Mouse (Mus musculus) cerebellum, adult 9-10 months (tissue): ENCODE results near the gene Rtn4rl2.
"Not testable (repeated sequence)": the region's sequence is repeated elsewhere in the genome, so short reads cannot be mapped to it uniquely, and the experiment has no call there.

Experiments used
- DNase-seq: peaks from one replicate; pipeline ENCODE4 v3.0.0; 2022

The Rtn4rl2 gene

GRCm38 (mm10) chr2:84886234-84886731 lies at the start of gene Rtn4rl2:
TSS of gene Rtn4rl2 (minus strand) at chr2:84886710.
- no peak for DNase-seq

DNA sequence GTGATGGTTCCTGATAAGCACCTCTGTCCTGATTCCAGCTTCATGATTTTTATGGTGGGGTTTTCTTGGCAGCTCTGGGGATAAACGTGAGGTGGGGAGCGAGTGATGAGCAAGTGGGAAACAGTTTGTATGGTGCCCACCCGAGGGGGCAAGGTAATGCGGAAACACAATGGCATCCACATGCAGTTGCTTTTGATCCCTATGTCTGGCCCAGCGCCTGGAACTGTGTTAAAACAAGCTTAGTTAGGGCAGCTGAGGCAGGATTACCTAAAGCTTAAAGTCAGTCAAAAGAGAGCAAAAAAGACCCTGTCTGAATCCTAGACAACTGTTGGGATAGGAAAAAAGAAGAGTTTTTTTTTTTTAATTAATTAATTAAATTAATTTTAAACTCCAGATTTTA lies 48.6 kb upstream of the Rtn4rl2 start:
- no peak for DNase-seq

- DNase-seq: no peak
Observed at GRCm38 (mm10) chr2:84934649-84935007, 48.1 kb upstream of the Rtn4rl2 start.

DNA sequence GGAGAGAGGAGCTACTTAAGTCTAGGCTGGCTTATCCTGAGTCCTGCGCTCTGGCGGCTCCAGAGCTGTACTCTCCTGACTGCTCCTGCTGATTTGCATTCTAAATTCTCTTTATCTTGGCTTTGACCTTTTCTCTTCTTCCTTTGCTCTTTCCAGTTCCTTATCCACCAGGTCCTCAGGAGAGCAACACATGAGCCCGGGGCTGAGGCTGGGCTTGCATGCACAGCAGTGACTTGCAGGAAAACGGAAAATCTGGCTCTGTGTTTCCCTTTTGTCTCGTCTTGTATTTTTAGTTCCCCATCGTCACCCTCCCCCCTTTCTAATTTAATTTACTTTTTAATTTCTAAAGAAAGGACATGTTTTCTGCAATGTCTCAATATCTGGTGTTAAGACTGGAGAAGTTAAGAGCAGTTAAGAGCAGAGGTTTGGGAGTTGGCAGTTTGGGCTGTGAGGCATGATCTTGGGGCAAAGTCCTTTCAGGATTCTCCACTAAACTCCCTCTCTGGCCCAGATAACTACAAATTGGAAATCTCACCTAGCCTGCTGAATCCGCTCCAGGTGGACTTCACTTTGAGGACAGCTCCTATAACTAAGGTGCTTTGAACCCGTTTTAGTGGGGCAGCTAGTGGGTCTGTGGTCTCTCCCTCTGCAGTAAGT lies 47.6 kb upstream of the Rtn4rl2 start:
- no peak for DNase-seq

DNA sequence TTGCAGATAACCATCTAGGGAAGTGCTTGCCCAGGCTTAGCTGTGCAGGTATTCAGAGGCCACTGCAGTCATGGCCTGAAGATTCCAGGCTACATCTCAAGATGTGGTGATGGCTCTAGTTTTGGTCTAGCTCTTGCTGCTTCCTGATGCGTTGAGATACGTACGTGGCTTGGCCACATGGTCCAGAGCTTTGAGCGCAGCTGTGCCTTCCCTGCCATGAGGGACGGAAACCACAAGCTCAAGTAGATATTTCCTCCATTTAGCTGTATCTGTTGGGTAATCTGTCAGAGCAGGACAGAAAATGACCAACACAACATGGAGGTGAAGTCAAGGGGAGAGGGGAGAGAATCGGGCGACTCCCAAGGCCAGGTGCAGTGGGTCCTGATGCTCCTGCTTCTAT lies 43.7 kb upstream of the Rtn4rl2 start:
- no peak for DNase-seq

- no peak for DNase-seq
Observed at GRCm38 (mm10) chr2:84919601-84920108, 33.1 kb upstream of the Rtn4rl2 start.

GRCm38 (mm10) chr2:84918188-84918587 lies 31.7 kb upstream of the Rtn4rl2 start:
- no peak for DNase-seq

DNA sequence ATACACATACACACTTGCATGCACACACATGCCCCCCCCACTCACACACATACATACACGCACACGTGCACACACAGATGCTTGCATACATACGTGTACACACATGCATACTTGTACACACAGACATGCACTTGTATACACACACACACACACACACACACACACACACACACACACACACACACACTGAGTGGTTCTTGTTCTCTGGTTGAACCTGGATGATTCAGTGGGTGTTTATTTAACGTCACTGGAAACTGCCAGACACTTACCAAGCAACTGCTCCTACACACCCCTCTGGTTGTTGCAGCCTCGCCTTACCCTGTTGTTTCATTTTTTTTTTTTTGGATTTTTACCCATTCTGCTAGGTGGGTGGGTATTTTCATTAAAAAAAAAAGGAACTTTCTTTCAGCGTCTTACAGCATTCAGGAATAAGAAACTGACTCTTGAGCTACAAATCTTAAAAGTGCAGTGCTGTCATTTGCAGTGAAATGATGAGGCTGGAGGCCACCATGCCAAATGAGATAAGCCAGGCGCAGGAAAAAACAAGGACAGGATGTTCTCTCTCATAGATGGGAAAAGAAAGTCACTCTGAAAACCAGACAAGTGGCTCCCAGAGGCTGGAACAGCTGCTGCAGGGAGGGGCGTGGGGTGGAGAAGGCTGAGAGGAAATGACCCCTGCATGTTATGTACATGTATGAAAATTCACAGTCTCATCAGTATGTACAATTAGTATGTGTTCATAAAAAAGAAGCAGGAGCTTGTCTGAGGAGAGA lies 30.2 kb upstream of the Rtn4rl2 start:
- DNase-seq: no peak

- no peak for DNase-seq
Observed at GRCm38 (mm10) chr2:84915330-84915729, 28.8 kb upstream of the Rtn4rl2 start.

GRCm38 (mm10) chr2:84913881-84914280 lies 27.4 kb upstream of the Rtn4rl2 start:
- no peak for DNase-seq

GRCm38 (mm10) chr2:84912722-84913121 lies 26.2 kb upstream of the Rtn4rl2 start:
- DNase-seq: no peak

- DNase-seq: not testable (repeated sequence)
Observed at GRCm38 (mm10) chr2:84896686-84897085, 10.2 kb upstream of the Rtn4rl2 start.

- no peak for DNase-seq
Observed at GRCm38 (mm10) chr2:84895495-84896198, 9.1 kb upstream of the Rtn4rl2 start.

- DNase-seq: no peak
Observed at GRCm38 (mm10) chr2:84893359-84893758, 6.8 kb upstream of the Rtn4rl2 start.

DNA sequence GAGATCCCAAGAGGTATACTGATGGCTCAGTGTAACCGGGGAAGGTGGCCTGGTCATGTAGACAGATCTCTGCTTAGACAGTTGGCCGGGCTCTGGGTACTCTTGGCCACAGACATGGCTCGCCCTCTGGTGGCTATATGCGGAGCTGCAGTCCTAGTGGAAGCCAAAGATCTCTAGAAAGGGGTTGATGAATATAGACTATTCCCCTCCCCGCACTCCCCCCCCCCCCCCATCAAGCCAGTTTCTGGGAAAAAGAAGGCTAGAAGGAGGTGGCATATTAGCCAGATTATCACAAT lies 3.5 kb upstream of the Rtn4rl2 start:
- peak; percentile 76 for DNase-seq

- DNase-seq: no peak
Observed at GRCm38 (mm10) chr2:84889316-84890044, 3.0 kb upstream of the Rtn4rl2 start.

DNA sequence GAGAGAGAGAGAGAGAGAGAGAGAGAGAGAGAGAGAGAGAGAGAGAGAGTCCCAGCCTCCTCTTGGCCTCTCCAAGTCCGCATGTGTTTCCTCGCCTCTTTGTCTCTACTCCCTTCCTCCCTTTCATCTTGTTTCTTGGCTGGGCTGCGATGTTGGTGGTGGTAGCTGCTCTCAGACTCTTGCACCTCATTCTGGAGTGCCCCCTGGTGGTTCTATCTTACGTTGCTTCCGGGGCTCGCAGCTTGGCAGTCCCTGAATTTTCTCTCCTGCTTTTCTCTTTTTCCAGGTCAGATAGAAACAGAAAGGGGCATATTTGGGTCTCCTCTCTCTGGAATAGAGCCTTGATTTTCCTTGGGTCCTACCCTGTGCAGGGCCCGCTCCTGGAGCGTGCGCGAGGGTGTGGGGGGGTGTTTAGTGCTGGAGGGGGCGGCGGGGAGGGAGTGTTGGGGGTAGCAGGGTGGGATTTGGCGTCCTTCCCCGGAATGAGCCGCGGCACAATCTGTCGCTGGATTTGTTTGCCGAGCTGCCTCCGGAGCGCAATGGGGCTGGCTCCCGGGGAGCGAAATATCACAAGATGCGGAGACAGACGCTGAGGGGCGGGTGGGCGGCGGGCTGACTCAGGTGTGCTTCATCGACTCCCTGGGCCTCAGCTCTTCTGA lies 2.3 kb upstream of the Rtn4rl2 start:
- DNase-seq: no peak

DNA sequence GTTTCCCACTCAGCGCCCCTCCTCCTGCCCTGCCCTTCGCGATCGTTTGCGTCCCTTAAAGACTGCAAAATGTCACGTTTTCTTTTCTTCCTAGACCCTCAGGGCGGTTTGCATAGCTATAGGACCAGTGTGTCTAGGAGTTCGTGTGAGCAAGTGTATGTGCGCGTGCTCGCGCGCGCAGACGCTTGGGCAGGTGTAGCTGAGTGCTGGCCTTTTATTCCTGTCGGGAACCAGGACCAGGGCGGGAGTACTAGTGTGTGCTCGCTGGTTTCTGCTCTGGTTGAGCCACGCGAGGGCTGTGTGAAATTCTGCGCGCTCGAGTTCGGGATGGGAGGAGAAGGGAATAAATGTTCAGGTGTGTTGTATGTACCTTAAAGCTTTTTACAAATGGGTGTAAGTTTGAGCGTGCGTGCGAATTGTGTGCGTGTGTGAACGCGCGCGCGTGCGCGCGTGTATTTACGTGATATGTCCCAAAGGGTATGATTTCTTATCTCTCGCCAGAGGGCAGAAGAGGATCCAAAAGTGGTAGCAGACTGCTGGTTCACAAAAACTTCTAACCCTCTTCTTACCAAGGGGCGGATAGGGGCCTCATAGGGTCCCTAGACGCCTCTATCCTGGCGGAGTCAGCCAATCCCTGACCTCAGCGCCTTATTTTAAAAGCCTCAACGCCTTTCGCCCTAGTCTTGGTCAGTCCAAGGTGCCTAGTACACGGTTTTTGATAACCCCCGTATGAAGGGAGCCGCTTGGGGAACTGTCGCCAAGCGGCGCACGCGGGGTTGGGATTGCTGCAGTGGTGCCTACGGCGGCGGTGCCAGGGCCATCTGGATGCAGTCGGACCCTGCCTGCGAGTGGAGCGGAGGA lies 1.1 kb upstream of the Rtn4rl2 start:
- no peak for DNase-seq

DNA sequence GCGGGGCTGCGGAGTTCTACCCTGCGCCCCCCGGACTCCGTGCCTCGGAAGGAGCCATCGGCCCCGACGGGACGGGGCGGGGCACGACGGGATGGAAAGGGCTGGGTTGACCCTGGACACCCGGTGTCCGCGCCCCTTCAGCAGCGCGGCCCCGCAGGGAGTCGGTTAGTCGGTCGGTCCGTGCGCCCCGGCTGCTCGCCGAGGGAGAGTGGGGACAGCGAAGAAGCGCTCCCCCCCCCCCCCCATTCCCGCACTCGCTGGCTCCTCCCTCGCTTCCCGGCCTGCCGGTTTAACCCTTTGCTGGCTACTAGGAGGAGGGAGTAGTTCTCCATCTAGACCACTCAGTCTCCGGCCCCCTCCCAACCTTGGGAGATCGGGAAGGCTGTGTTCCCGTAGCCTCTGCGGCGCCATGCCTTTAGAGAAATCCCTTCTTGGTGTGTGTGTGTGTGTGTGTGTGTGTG lies 341 bp upstream of the Rtn4rl2 start:
- DNase-seq: no peak

- no peak for DNase-seq
Observed at GRCm38 (mm10) chr2:84885084-84886055, 1.1 kb downstream of the Rtn4rl2 start.
